ENCODE assay signal across 19 mouse cellular contexts in genomic region chr6:94509220-94509619, GRCm38 (mm10). TPM values are rescaled to one million over a fixed set of nuclear protein-coding genes. Genes with fewer than 3 reads are reported as not detected.
DNase-seq lines count a peak whose midpoint lies in the region; TF ChIP-seq lines count a peak whose summit lies in the region.
"Had no signal": no experiment of that assay in that cellular context is flagged by ENCODE, and none has a peak within 500 bp of the region (broad histone marks: within the 10 kb centered on the region; RNA-seq: fewer than 3 reads in every experiment).

No protein-coding gene starts in this region.

- peaks cover 11% of the 10 kb centered on the region; the same call in 1 of the 2 replicates for H3K4me1 ChIP-seq in spleen, adult 2 months (ENCODE audit: control insufficient read depth, insufficient read depth, insufficient read length)
- peaks cover 5% of the 10 kb centered on the region for H3K4me1 ChIP-seq in ES-Bruce4 (ENCODE audit: control insufficient read depth, insufficient read depth, low read length)
- H3K4me1 ChIP-seq in bone marrow macrophage, adult 2 months (ENCODE audit: control insufficient read depth, insufficient read depth, low read length): peaks cover 33% of the 10 kb centered on the region
- peaks cover 28% of the 10 kb centered on the region for H3K4me1 ChIP-seq in megakaryocyte, embryonic 14.5 days
- H3K4me1 ChIP-seq in lung, adult 2 months (ENCODE audit: control insufficient read depth, insufficient read depth, low read length): no peaks in the 10 kb centered on the region; the same call in 1 of the 2 replicates
- H3K4me1 ChIP-seq: embryonic facial prominence, embryonic 10.5 days; limb, embryonic 13.5 days; midbrain, embryonic 12.5 days; neural tube, embryonic 13.5 days had no signal

- no peak for TF ChIP-seq CTCF in spleen, adult 2 months (IDR thresholded peaks at IDR 0.05; ENCODE audit: extremely low read depth, insufficient read depth, insufficient read length, insufficient replicate concordance)
- TF ChIP-seq CTCF in ES-Bruce4 (IDR thresholded peaks at IDR 0.05; ENCODE audit: low read depth, low read length): no peak
- no peak for TF ChIP-seq CTCF in bone marrow macrophage, adult 2 months (IDR thresholded peaks at IDR 0.05; ENCODE audit: low read depth, low read length)
- no peak for TF ChIP-seq CTCF in lung, adult 2 months (IDR thresholded peaks at IDR 0.05; ENCODE audit: insufficient read depth, low read length)

- H3K27me3 ChIP-seq in spleen, adult 2 months (ENCODE audit: control insufficient read depth, insufficient read depth, low read length): no peaks in the 10 kb centered on the region
- H3K27me3 ChIP-seq in ES-Bruce4 (ENCODE audit: control insufficient read depth, insufficient read depth, low read length, poor library complexity, severe bottlenecking): no peaks in the 10 kb centered on the region
- H3K27me3 ChIP-seq in megakaryocyte, embryonic 14.5 days (replicated peaks): no peaks in the 10 kb centered on the region
- H3K27me3 ChIP-seq: limb, embryonic 13.5 days; midbrain, embryonic 12.5 days; neural tube, embryonic 13.5 days had no signal

- no peak overlapping the region for H3K9ac ChIP-seq in ES-Bruce4 (ENCODE audit: low read depth, poor library complexity, severe bottlenecking)
- H3K9ac ChIP-seq: limb, embryonic 13.5 days; midbrain, embryonic 12.5 days; neural tube, embryonic 13.5 days had no signal

- no peak overlapping the region for H3K4me3 ChIP-seq in spleen, adult 2 months (ENCODE audit: extremely low read depth, insufficient read depth, insufficient read length)
- no peak overlapping the region for H3K4me3 ChIP-seq in ES-Bruce4 (ENCODE audit: low read depth, low read length)
- H3K4me3 ChIP-seq in bone marrow macrophage, adult 2 months (ENCODE audit: insufficient read depth, low read length): 0 out of 2 replicates have a peak overlapping the region, but pooled peaks have one; percentile 8
- peak overlapping the region; percentile 77 for H3K4me3 ChIP-seq in megakaryocyte, embryonic 14.5 days (replicated peaks)
- H3K4me3 ChIP-seq in lung, adult 2 months (replicated peaks; ENCODE audit: extremely low read depth, low read depth, low read length): no peak overlapping the region
- H3K4me3 ChIP-seq: embryonic facial prominence, embryonic 10.5 days; gastrocnemius, adult 2 months; limb, embryonic 13.5 days; midbrain, embryonic 12.5 days; neural tube, embryonic 13.5 days had no signal

- TF ChIP-seq EP300 in ES-Bruce4 (IDR thresholded peaks at IDR 0.05; ENCODE audit: insufficient read depth, low read depth, low read length): no peak

- 17% methylated on average over 6 of the region's 6 CpGs for WGBS in spleen, adult 2 months
- 63% methylated on average over 6 of the region's 6 CpGs for WGBS in lung, adult 2 months

- DNase-seq in spleen, adult 2 months (ENCODE audit: low read depth in 1 of 2, low spot score in 2 of 2): no peak
- DNase-seq in spleen, postnatal 4 days (ENCODE audit: low spot score in 2 of 2): no peak
- no peak for DNase-seq in lung, adult 2 months
- DNase-seq in layer of hippocampus, postnatal 14 days (ENCODE audit: low spot score in 2 of 2): no peak
- DNase-seq in adrenal gland, postnatal 4 days (ENCODE audit: low spot score in 2 of 2): no peak
- DNase-seq: adrenal gland, adult 2 months; cerebellum, adult 18-20 months; cerebellum, postnatal 36 days; gastrocnemius, adult 2 months; heart, adult 11 months; heart, postnatal 4 days; kidney, postnatal 36 days had no signal

- no peak for TF ChIP-seq POLR2A in spleen, adult 2 months (IDR thresholded peaks at IDR 0.05; ENCODE audit: low read depth, low read length)
- no peak for TF ChIP-seq POLR2A in ES-Bruce4 (IDR thresholded peaks at IDR 0.05; ENCODE audit: insufficient read depth, low read length)
- TF ChIP-seq POLR2A in bone marrow macrophage, adult 2 months (IDR thresholded peaks at IDR 0.05; ENCODE audit: borderline replicate concordance, low read depth, low read length): no peak
- TF ChIP-seq POLR2A in lung, adult 2 months (IDR thresholded peaks at IDR 0.05; ENCODE audit: borderline replicate concordance, extremely low read depth, low read depth, low read length): no peak

- no peaks in the 10 kb centered on the region for H3K9me3 ChIP-seq in ES-Bruce4 (replicated peaks; ENCODE audit: control insufficient read depth, insufficient read depth, low read length, poor library complexity, severe bottlenecking)
- H3K9me3 ChIP-seq in megakaryocyte, embryonic 14.5 days: no peaks in the 10 kb centered on the region
- H3K9me3 ChIP-seq: embryonic facial prominence, embryonic 10.5 days; limb, embryonic 13.5 days; midbrain, embryonic 12.5 days; neural tube, embryonic 13.5 days had no signal

- H3K36me3 ChIP-seq in spleen, adult 2 months (ENCODE audit: control insufficient read depth, insufficient read depth, low read length): peaks cover 3% of the 10 kb centered on the region; the same call in 1 of the 2 replicates
- H3K36me3 ChIP-seq in ES-Bruce4 (ENCODE audit: control insufficient read depth, insufficient read depth, low read length, poor library complexity, severe bottlenecking): no peaks in the 10 kb centered on the region
- H3K36me3 ChIP-seq in megakaryocyte, embryonic 14.5 days (replicated peaks; ENCODE audit: low read length): peaks cover 3% of the 10 kb centered on the region
- H3K36me3 ChIP-seq: limb, embryonic 13.5 days; midbrain, embryonic 12.5 days; neural tube, embryonic 13.5 days had no signal

- peak overlapping the region; percentile 41; the same call in 1 of the 2 replicates for H3K27ac ChIP-seq in spleen, adult 2 months (ENCODE audit: insufficient read depth, low read length)
- 0 out of 2 replicates have a peak overlapping the region, but pooled peaks have one; percentile 15 for H3K27ac ChIP-seq in ES-Bruce4 (ENCODE audit: insufficient read depth, low read length)
- H3K27ac ChIP-seq in bone marrow macrophage, adult 2 months (ENCODE audit: insufficient read depth, low read depth, low read length): peak overlapping the region; percentile 73
- H3K27ac ChIP-seq: embryonic facial prominence, embryonic 10.5 days; gastrocnemius, adult 2 months; limb, embryonic 13.5 days; midbrain, embryonic 12.5 days; neural tube, embryonic 13.5 days had no signal

RNA-seq across cellular contexts. Expression of gene Slc25a26, which starts 9.1 kb away (rescaled TPM):
- polyA plus RNA-seq in spleen, adult 2 months (2012; rRNA removed): 4.8 and 7.6 TPM in 2 replicates
- 10.5 and 11.0 TPM in 2 replicates for polyA plus RNA-seq in ES-Bruce4 (2011; ENCODE audit: insufficient read depth, insufficient read length, low read depth, missing spikeins)
- 6.1 and 11.3 TPM in 2 replicates for polyA plus RNA-seq in bone marrow macrophage, adult 2 months (2012; ENCODE audit: insufficient read depth, insufficient read length, missing spikeins)
- polyA plus RNA-seq in megakaryocyte, embryonic 14.5 days (2012; ENCODE audit: insufficient read depth, low replicate concordance): 1.8 TPM in 1 of 2 replicates, not detected in the other
- polyA plus RNA-seq in lung, adult 2 months (2012; rRNA removed): 5.7 and 5.9 TPM in 2 replicates
- 10 to 100 TPM; 14.0 to 16.1 TPM for total RNA-seq in layer of hippocampus, postnatal 14 days (2021)
- 10 to 100 TPM; 12.4 to 15.9 TPM for total RNA-seq in adrenal gland, postnatal 4 days (2021)

Comparison
In these comparisons a context has a peak if more than half of its experiments do, and no peak if none do; other contexts are left out.
1. H3K27ac ChIP-seq: peak in every context shown above with its lines; median percentile 73 in bone marrow macrophage, adult 2 months; 41 in spleen, adult 2 months; 15 in ES-Bruce4.
2. H3K4me3 ChIP-seq: peak in bone marrow macrophage, adult 2 months (single experiment) and megakaryocyte, embryonic 14.5 days (single experiment); none in spleen, adult 2 months (single experiment), ES-Bruce4 (single experiment) and lung, adult 2 months (single experiment).